Mouse (Mus musculus) bone marrow, adult 2 months (tissue): Measurements from ENCODE around the gene Slc25a20.

Experiments used
- CTCF ChIP-seq: fragments of 200-500 bp; IDR thresholded peaks from 2 replicates; pipeline ENCODE4 v1.5.1; 2011; ENCODE audit warnings: low read length, control low read depth; ENCODE audit not compliant: control insufficient read depth, insufficient read depth
- POLR2A ChIP-seq: fragments of 200-500 bp; IDR thresholded peaks from 2 replicates; pipeline ENCODE4 v1.6.1; 2011; ENCODE audit warnings: low read depth, mild to moderate bottlenecking, control low read depth, low read length, borderline replicate concordance; ENCODE audit not compliant: control insufficient read depth

GRCm38 (mm10) chr9:108626498-108626897 lies 35.4 kb upstream of the Slc25a20 start:
- TF ChIP-seq POLR2A (no peak), CTCF (no peak)
